Mouse (Mus musculus) erythroblast, embryonic 14.5 days (primary cell): ENCODE measurements around the gene Dhx32. TPM values are rescaled to one million over a fixed set of nuclear protein-coding genes. Genes with fewer than 3 reads are reported as not detected.

Experiments used
- H3K27me3 ChIP-seq: 2 replicates; pipeline ENCODE4 v1.6.1; 2012; ENCODE audit warnings: inconsistent platforms; ENCODE audit not compliant: control insufficient read depth
- H3K36me3 ChIP-seq: 2 replicates; pipeline ENCODE4 v1.6.1; 2012; ENCODE audit warnings: mild to moderate bottlenecking, inconsistent platforms; ENCODE audit not compliant: control insufficient read depth
- H3K4me1 ChIP-seq: 2 replicates; pipeline ENCODE4 v1.6.1; 2012; ENCODE audit warnings: inconsistent platforms; ENCODE audit not compliant: control insufficient read depth
- H3K4me3 ChIP-seq: replicated peaks from 2 replicates; pipeline ENCODE3; 2012; ENCODE audit warnings: moderate library complexity, mild to moderate bottlenecking, inconsistent platforms
- H3K9me3 ChIP-seq: 2 replicates; pipeline ENCODE4 v1.6.1; 2012; ENCODE audit warnings: low read length, inconsistent platforms, mixed read lengths; ENCODE audit not compliant: control insufficient read depth
- GATA1 ChIP-seq: IDR thresholded peaks from 2 replicates; pipeline ENCODE4 v1.6.1; 2012; ENCODE audit warnings: low read length, inconsistent platforms, mixed read lengths
- TAL1 ChIP-seq: IDR thresholded peaks from 3 replicates; pipeline ENCODE4 v1.6.1; 2012; ENCODE audit warnings: low read length, inconsistent platforms, mixed read lengths
- polyA plus RNA-seq: library from polyadenylated mRNA; stranded (reverse); fragments of >175 nt; gene quantifications from 2 replicates; pipeline ENCODE4 v1.2.3, GENCODE M21; 2012

Gene Dhx32
- polyA plus RNA-seq, 1 experiment = 1.1 TPM

- Histone ChIP-seq H3K36me3 (peaks cover 18% of the 10 kb centered on the region), H3K4me3 (no peak overlapping the region), H3K4me1 (peaks cover 5% of the 10 kb centered on the region), H3K9me3 (peaks cover 6% of the 10 kb centered on the region), H3K27me3 (no peaks in the 10 kb centered on the region)
- TF ChIP-seq GATA1 = no peak
- TF ChIP-seq TAL1 = no peak
Measured at GRCm38 (mm10) chr7:133759611-133760353, 22.7 kb downstream of the Dhx32 start.

- Histone ChIP-seq H3K36me3 (peaks cover 20% of the 10 kb centered on the region), H3K4me1 (peaks cover 5% of the 10 kb centered on the region), H3K27me3 (no peaks in the 10 kb centered on the region), H3K4me3 (no peak overlapping the region), H3K9me3 (peaks cover 6% of the 10 kb centered on the region)
- no peak for TF ChIP-seq GATA1
- TF ChIP-seq TAL1 = no peak
Measured at GRCm38 (mm10) chr7:133758716-133759115, 23.8 kb downstream of the Dhx32 start.

GRCm38 (mm10) chr7:133757961-133758455 is 24.5 kb downstream of the Dhx32 start:
- Histone ChIP-seq H3K9me3 (peaks cover 6% of the 10 kb centered on the region), H3K4me1 (peaks cover 5% of the 10 kb centered on the region), H3K36me3 (peaks cover 20% of the 10 kb centered on the region), H3K27me3 (no peaks in the 10 kb centered on the region), H3K4me3 (no peak overlapping the region)
- TF ChIP-seq TAL1 (no peak), GATA1 (no peak)

- no peaks in the 10 kb centered on the region for H3K4me1 ChIP-seq
- no peak overlapping the region for H3K4me3 ChIP-seq
- H3K27me3 ChIP-seq = no peaks in the 10 kb centered on the region
- TF ChIP-seq TAL1 (no peak), GATA1 (no peak)
- peaks cover 18% of the 10 kb centered on the region for H3K36me3 ChIP-seq
- no peaks in the 10 kb centered on the region for H3K9me3 ChIP-seq
Measured at GRCm38 (mm10) chr7:133751163-133751562, 31.4 kb downstream of the Dhx32 start.

- H3K36me3 ChIP-seq = peaks cover 18% of the 10 kb centered on the region
- H3K27me3 ChIP-seq = no peaks in the 10 kb centered on the region
- TF ChIP-seq GATA1 (no peak), TAL1 (no peak)
- no peaks in the 10 kb centered on the region for H3K9me3 ChIP-seq
- H3K4me1 ChIP-seq = no peaks in the 10 kb centered on the region
- no peak overlapping the region for H3K4me3 ChIP-seq
Measured at GRCm38 (mm10) chr7:133750666-133751065, 31.9 kb downstream of the Dhx32 start.

- H3K27me3 ChIP-seq = no peaks in the 10 kb centered on the region
Measured at GRCm38 (mm10) chr7:133748753-133749152, 33.8 kb downstream of the Dhx32 start.

GRCm38 (mm10) chr7:133747372-133747771 is 35.2 kb downstream of the Dhx32 start:
- no peaks in the 10 kb centered on the region for H3K4me1 ChIP-seq
- H3K4me3 ChIP-seq = no peak overlapping the region
- peaks cover 20% of the 10 kb centered on the region for H3K36me3 ChIP-seq
- TF ChIP-seq GATA1 = no peak
- TF ChIP-seq TAL1 = no peak
- no peaks in the 10 kb centered on the region for H3K27me3 ChIP-seq
- no peaks in the 10 kb centered on the region for H3K9me3 ChIP-seq

More at GRCm38 (mm10) chr7:133748753-133749152, 33.8 kb downstream of the Dhx32 start:
- Histone ChIP-seq H3K4me3 (no peak overlapping the region), H3K4me1 (no peaks in the 10 kb centered on the region), H3K36me3 (peaks cover 16% of the 10 kb centered on the region), H3K9me3 (no peaks in the 10 kb centered on the region)
- TF ChIP-seq GATA1 (no peak), TAL1 (no peak)

GRCm38 (mm10) chr7:133744701-133745100 is 37.8 kb downstream of the Dhx32 start:
- peaks cover 38% of the 10 kb centered on the region for H3K36me3 ChIP-seq
- TF ChIP-seq TAL1 (no peak), GATA1 (no peak)

GRCm38 (mm10) chr7:133744209-133744608 is 38.3 kb downstream of the Dhx32 start:
- Histone ChIP-seq H3K9me3 (no peaks in the 10 kb centered on the region), H3K4me1 (no peaks in the 10 kb centered on the region), H3K27me3 (no peaks in the 10 kb centered on the region), H3K4me3 (no peak overlapping the region), H3K36me3 (peaks cover 38% of the 10 kb centered on the region)
- TF ChIP-seq GATA1 (no peak), TAL1 (no peak)

More at GRCm38 (mm10) chr7:133744701-133745100, 37.8 kb downstream of the Dhx32 start:
- Histone ChIP-seq H3K4me1 (no peaks in the 10 kb centered on the region), H3K9me3 (no peaks in the 10 kb centered on the region), H3K27me3 (no peaks in the 10 kb centered on the region), H3K4me3 (no peak overlapping the region)
